Mouse (Mus musculus): ENCODE results near the gene Tmco5b.

Gene Tmco5b

GRCm38 (mm10) chr2:113285432-113285831 lies at the start of gene Tmco5b:
Tmco5b (plus strand) TSS chr2:113285732.
- no peak for DNase-seq (ENCODE audit: low spot score)

GRCm38 (mm10) chr2:113236993-113237392 lies 48.5 kb upstream of the Tmco5b start:
- no peak for DNase-seq (ENCODE audit: low spot score)

DNA sequence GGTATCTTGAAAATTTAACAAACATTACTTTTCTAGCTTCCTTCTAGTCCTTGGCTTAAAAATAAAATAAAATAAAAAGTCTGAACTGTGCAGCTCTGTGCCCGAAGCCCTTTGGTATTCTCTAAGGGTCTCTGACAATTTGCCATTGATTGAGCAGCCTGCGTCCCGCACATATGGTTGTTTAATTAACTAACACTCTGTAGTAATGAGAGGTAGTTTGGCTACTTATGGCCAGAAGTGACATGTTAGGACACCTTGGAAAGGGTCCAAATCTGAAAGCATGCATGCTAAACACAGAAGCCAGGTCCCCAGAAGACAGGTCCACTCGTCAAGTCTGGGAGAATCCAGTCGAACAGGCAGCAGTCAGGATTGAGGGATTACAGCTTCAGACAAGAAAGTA lies 46.7 kb upstream of the Tmco5b start:
- DNase-seq (ENCODE audit: low spot score) = no peak

- DNase-seq (ENCODE audit: low spot score) = no peak
These were observed 17.1 kb downstream of the Tmco5b start for GRCm38 (mm10) chr2:113302349-113303239.

DNA sequence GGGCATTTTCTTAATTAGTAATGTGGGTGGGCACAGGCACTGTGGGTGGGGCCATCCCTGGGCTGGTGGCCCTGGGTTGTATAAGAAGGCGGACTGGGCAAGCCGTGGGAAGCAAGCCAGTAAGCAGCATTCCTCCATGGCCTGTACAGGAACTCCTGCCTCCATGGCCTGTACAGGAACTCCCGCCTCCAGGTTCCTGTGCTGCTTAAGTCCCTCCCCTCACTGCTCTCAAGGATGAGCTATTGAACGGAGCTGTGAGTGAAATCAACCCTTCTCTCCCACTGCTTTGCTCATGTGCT lies 17.7 kb downstream of the Tmco5b start:
- DNase-seq (ENCODE audit: low spot score) = no peak

GRCm38 (mm10) chr2:113305339-113305738 lies 19.8 kb downstream of the Tmco5b start:
- peak; percentile 80 for DNase-seq (ENCODE audit: low spot score)

DNA sequence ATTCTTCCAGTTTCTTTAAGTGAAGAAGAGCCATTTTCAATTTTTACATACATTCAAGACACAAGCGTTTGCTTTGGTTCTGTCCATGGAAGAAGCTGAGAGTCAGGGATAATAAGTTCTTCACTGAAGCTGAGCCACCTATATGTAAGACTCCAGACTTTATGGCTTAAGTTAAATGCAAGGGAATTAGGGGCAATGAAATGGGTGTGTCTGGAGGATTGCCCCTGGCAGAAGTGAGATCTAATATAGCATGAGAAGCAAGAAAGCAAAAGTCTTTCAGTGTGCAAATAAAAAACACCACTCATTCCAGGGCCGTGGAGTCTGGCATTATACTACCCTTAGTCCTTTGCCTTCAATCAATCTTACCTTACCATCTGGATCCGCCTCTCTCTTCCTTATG lies 25.7 kb downstream of the Tmco5b start:
- no peak for DNase-seq (ENCODE audit: low spot score)

GRCm38 (mm10) chr2:113323016-113323415 lies 37.5 kb downstream of the Tmco5b start:
- no peak for DNase-seq (ENCODE audit: low spot score)

DNA sequence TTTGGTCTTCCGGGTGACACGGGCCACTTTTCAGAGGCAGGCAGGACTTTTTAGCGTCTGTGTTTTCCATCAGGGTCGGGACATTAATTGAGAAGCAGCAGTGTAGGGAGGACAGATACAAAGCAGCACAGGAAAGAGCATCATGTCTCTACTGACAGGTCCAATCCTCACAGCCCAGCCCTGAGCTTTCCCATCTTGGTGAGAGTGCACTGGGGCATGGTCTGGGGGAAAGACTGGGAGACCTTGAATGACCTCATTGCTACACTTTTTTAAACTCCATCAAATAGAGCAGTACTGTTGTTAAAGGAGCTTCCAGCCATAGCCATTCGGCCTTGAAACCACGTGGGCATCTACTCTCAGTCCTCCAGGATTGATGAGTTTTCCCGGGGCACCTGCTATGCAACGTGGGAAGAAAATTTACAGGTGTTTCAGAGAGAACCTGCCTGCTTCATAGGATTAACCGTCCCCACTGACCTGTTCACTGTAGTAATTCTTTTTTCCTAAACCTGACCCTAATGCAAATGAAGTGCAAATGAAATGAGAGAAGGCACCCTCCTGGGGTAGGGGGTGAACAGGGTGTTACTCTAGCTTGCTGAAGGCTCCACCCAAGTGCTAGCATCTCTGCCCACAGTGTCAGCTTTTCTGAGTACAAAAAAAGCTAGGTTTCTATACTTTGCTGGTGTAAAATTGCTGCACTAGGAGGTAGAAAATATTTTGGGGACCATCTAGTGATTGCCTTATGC lies 48.4 kb downstream of the Tmco5b start:
- no peak for DNase-seq (ENCODE audit: low spot score)

GRCm38 (mm10) chr2:113335561-113336294 lies 50.2 kb downstream of the Tmco5b start:
- no peak for DNase-seq (ENCODE audit: low spot score)

DNA sequence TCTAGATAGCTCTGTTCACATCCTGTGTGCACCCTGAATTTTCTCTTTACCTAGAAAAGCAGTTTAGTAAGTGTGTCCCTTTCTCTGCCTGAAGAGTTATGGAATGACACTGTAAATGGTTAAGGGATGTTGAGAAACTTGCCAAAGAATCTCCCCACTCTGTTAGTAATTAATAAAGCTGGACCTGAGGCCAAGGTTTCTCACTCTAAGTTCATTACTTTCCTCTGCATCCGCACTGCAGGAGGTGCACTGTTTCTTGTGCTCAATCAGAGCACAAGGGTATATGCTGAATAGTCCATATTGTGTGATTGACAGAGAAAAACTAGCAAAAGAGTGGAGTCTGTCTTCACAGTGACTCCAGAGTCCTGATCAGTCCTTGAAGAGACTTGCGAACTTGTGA lies 59.0 kb downstream of the Tmco5b start:
- DNase-seq (ENCODE audit: low spot score) = no peak

Measured in embryo, embryonic 10 days (tissue).